Mouse (Mus musculus) forebrain, postnatal 0 days (tissue): ENCODE data around the gene Nle1. TPM values are rescaled to one million over a fixed set of nuclear protein-coding genes. Genes with fewer than 3 reads are reported as not detected.
A peak's percentile ranks its signal among the peaks of the same experiment; 100 is the strongest.

ENCODE experiments used
- ATAC-seq: fragments of 200-750 bp; cut with Nextera tagmentation; 2 replicates; pipeline ENCODE4 v1.8.0; 2017; ENCODE audit warnings: mild to moderate bottlenecking, moderate library complexity
- DNase-seq: peaks from one replicate; pipeline ENCODE4 v3.0.0-alpha.2; 2015
- H3K27ac ChIP-seq: fragments of 300-500 bp; sonication (generic); 2 replicates; pipeline ENCODE4 v1.5.1; 2014; ENCODE audit warnings: low read depth, mild to moderate bottlenecking, antibody characterized with exemption, low read length, moderate library complexity, mixed read lengths
- H3K27me3 ChIP-seq: fragments of 300-500 bp; sonication (generic); 2 replicates; pipeline ENCODE4 v1.6.1; 2014; ENCODE audit warnings: mild to moderate bottlenecking, low read length, mixed read lengths; ENCODE audit not compliant: insufficient read depth
- H3K36me3 ChIP-seq: fragments of 300-500 bp; sonication (generic); 2 replicates; pipeline ENCODE4 v1.6.1; 2014; ENCODE audit warnings: mild to moderate bottlenecking, moderate library complexity; ENCODE audit not compliant: insufficient read depth
- H3K4me1 ChIP-seq: fragments of 300-500 bp; sonication (generic); 2 replicates; pipeline ENCODE4 v1.6.1; 2014; ENCODE audit warnings: antibody characterized with exemption; ENCODE audit not compliant: insufficient read depth
- H3K4me2 ChIP-seq: fragments of 300-500 bp; sonication (generic); 2 replicates; pipeline ENCODE4 v1.6.1; 2014; ENCODE audit warnings: low read depth, mild to moderate bottlenecking, moderate library complexity
- H3K4me3 ChIP-seq: fragments of 300-500 bp; sonication (generic); 2 replicates; pipeline ENCODE4 v1.5.1; 2014; ENCODE audit warnings: low read depth, low read length, mixed read lengths
- H3K9ac ChIP-seq: fragments of 300-500 bp; sonication (generic); 2 replicates; pipeline ENCODE4 v1.6.1; 2014; ENCODE audit warnings: mild to moderate bottlenecking
- H3K9me3 ChIP-seq: fragments of 300-500 bp; sonication (generic); 2 replicates; pipeline ENCODE4 v1.6.1; 2016; ENCODE audit warnings: low read length
- CTCF ChIP-seq: sonication (generic); IDR thresholded peaks from 2 replicates; pipeline ENCODE4 v1.5.1; 2016; ENCODE audit warnings: antibody characterized with exemption, control low read depth, low read depth
- WGBS: fragments of 180-500 bp; shearing (Covaris S2); extraction: QIAGEN DNeasy Blood & Tissue Kit; methylation state at CpG from one replicate; pipeline ENCODE4 v1.1.7; 2014; 5-methylcytosine and 5-hydroxymethylcytosine counted together
- polyA plus RNA-seq: library from polyadenylated mRNA; unstranded; fragments of >200 nt; fragmentation: Nextera tagmentation; extraction: Ambion mirVana; gene quantifications from 2 replicates; pipeline ENCODE4 v1.2.1, GENCODE M21; 2015
- total RNA-seq: library from RNA; depleted of rRNA; stranded (reverse); fragments of >200 nt; gene quantifications from 2 replicates; pipeline ENCODE4 v1.2.3, GENCODE M21; 2014

The Nle1 gene
- total and polyA plus RNA-seq, 2 experiments from 2014 or later: 26.4 to 34.9 TPM

- 94% methylated on average over 5 of the region's 5 CpGs for WGBS
- no peaks in the 10 kb centered on the region for H3K9me3 ChIP-seq
- DNase-seq (no peak), ATAC-seq (no peak)
- H3K9ac ChIP-seq: no peak overlapping the region
- H3K4me2 ChIP-seq: no peak overlapping the region
- no peaks in the 10 kb centered on the region for H3K4me1 ChIP-seq
- no peak overlapping the region for H3K27ac ChIP-seq
- H3K36me3 ChIP-seq: peaks cover 6% of the 10 kb centered on the region; the same call in 1 of the 2 replicates
- H3K4me3 ChIP-seq: no peak overlapping the region
- TF ChIP-seq CTCF: no peak
- no peaks in the 10 kb centered on the region for H3K27me3 ChIP-seq
Observed at GRCm38 (mm10) chr11:82875631-82876030, 32.6 kb downstream of the Nle1 start.

- no peak overlapping the region for H3K4me3 ChIP-seq
- TF ChIP-seq CTCF: no peak
- H3K27ac ChIP-seq: no peak overlapping the region
- H3K9ac ChIP-seq: no peak overlapping the region
- H3K9me3 ChIP-seq: no peaks in the 10 kb centered on the region
- H3K4me1 ChIP-seq: no peaks in the 10 kb centered on the region
- H3K36me3 ChIP-seq: peaks cover 6% of the 10 kb centered on the region; the same call in 1 of the 2 replicates
- no peak for ATAC-seq
- 72% methylated on average over 5 of the region's 5 CpGs for WGBS
- no peaks in the 10 kb centered on the region for H3K27me3 ChIP-seq
- H3K4me2 ChIP-seq: no peak overlapping the region
- no peak for DNase-seq
Observed at GRCm38 (mm10) chr11:82874924-82875323, 33.3 kb downstream of the Nle1 start.

GRCm38 (mm10) chr11:82871031-82871446 lies 37.2 kb downstream of the Nle1 start, which contains the start of gene Rffl:
Gene Rffl, minus strand, starts transcription at chr11:82871210.
- WGBS: under 1% methylated on average over 35 of the region's 43 CpGs
- H3K4me3 ChIP-seq: peak within 1 kb of the TSS; percentile 72
- peak within 1 kb of the TSS; percentile 54; the same call in 1 of the 2 replicates for H3K27ac ChIP-seq
- H3K4me1 ChIP-seq: 0 out of 2 replicates have a peak, but pooled peaks cover 4% of the 10 kb centered on the region
- DNase-seq (peak; percentile 96), ATAC-seq (peak; percentile 98)
- no peaks in the 10 kb centered on the region for H3K36me3 ChIP-seq
- peak within 1 kb of the TSS; percentile 79 for H3K4me2 ChIP-seq
- H3K9me3 ChIP-seq: no peaks in the 10 kb centered on the region
- peak; percentile 82 for TF ChIP-seq CTCF
- H3K9ac ChIP-seq: peak within 1 kb of the TSS; percentile 70
- H3K27me3 ChIP-seq: no peaks in the 10 kb centered on the region

GRCm38 (mm10) chr11:82870173-82871030 lies 37.8 kb downstream of the Nle1 start:
- Histone ChIP-seq H3K36me3 (no peaks in the 10 kb centered on the region), H3K27me3 (no peaks in the 10 kb centered on the region), H3K4me3 (peak overlapping the region; percentile 72), H3K9me3 (no peaks in the 10 kb centered on the region), H3K4me2 (peak overlapping the region; percentile 79), H3K9ac (peak overlapping the region; percentile 70), H3K27ac (peak overlapping the region; percentile 54; the same call in 1 of the 2 replicates), H3K4me1 (0 out of 2 replicates have a peak, but pooled peaks cover 4% of the 10 kb centered on the region)
- TF ChIP-seq CTCF: no peak
- WGBS: 4% methylated on average over 36 of the region's 36 CpGs
- peak; percentile 21; the same call in 1 of the 2 replicates for ATAC-seq
- peak; percentile 43 for DNase-seq

- Histone ChIP-seq H3K4me3 (0 out of 2 replicates have a peak overlapping the region, but pooled peaks have one; percentile 72), H3K27me3 (no peaks in the 10 kb centered on the region), H3K36me3 (no peaks in the 10 kb centered on the region), H3K9ac (no peak overlapping the region), H3K27ac (no peak overlapping the region), H3K9me3 (no peaks in the 10 kb centered on the region), H3K4me2 (peak overlapping the region; percentile 79), H3K4me1 (0 out of 2 replicates have a peak, but pooled peaks cover 4% of the 10 kb centered on the region)
- DNase-seq (no peak), ATAC-seq (no peak)
- WGBS: 70% methylated on average over 9 of the region's 9 CpGs
- no peak for TF ChIP-seq CTCF
Observed at GRCm38 (mm10) chr11:82869506-82870172, 38.6 kb downstream of the Nle1 start.

- ATAC-seq (no peak), DNase-seq (no peak)
- Histone ChIP-seq H3K4me2 (no peak overlapping the region), H3K4me1 (0 out of 2 replicates have a peak, but pooled peaks cover 7% of the 10 kb centered on the region), H3K9ac (no peak overlapping the region), H3K36me3 (no peaks in the 10 kb centered on the region), H3K9me3 (no peaks in the 10 kb centered on the region), H3K27me3 (no peaks in the 10 kb centered on the region), H3K27ac (no peak overlapping the region), H3K4me3 (no peak overlapping the region)
- TF ChIP-seq CTCF: no peak
- 46% methylated on average over 5 of the region's 5 CpGs for WGBS
Observed at GRCm38 (mm10) chr11:82867956-82868355, 40.3 kb downstream of the Nle1 start.
